Mouse (Mus musculus) midbrain, postnatal 0 days (tissue): ENCODE data around the gene Tor4a. TPM values are rescaled to one million over a fixed set of nuclear protein-coding genes. Genes with fewer than 3 reads are reported as not detected.

ENCODE experiments used
- ATAC-seq: fragments of 200-750 bp; cut with Nextera tagmentation; 2 replicates; pipeline ENCODE4 v1.8.0; 2017; ENCODE audit warnings: moderate number of reproducible peaks, mild to moderate bottlenecking, moderate TSS enrichment, moderate library complexity; ENCODE audit not compliant: low FRiP score
- DNase-seq: peaks from one replicate; pipeline ENCODE4 v3.0.0-alpha.2; 2015; ENCODE audit warnings: low spot score
- H3K27ac ChIP-seq: fragments of 300-500 bp; sonication (generic); 2 replicates; pipeline ENCODE4 v1.5.1; 2014; ENCODE audit warnings: low read depth, mild to moderate bottlenecking, low read length, mixed read lengths
- H3K27me3 ChIP-seq: fragments of 300-500 bp; sonication (generic); 2 replicates; pipeline ENCODE4 v1.6.1; 2014; ENCODE audit warnings: low read length, control low read depth, mixed read lengths; ENCODE audit not compliant: insufficient read depth
- H3K36me3 ChIP-seq: fragments of 300-500 bp; sonication (generic); 2 replicates; pipeline ENCODE4 v1.6.1; 2014; ENCODE audit warnings: low read length, control low read depth, mixed read lengths; ENCODE audit not compliant: insufficient read depth
- H3K4me1 ChIP-seq: fragments of 300-500 bp; sonication (generic); 2 replicates; pipeline ENCODE4 v1.6.1; 2014; ENCODE audit warnings: mild to moderate bottlenecking, control low read depth, antibody characterized with exemption, low read length, mixed read lengths; ENCODE audit not compliant: insufficient read depth
- H3K4me2 ChIP-seq: fragments of 300-500 bp; sonication (generic); 2 replicates; pipeline ENCODE4 v1.6.1; 2014; ENCODE audit warnings: low read depth, mild to moderate bottlenecking, low read length, mixed read lengths; ENCODE audit not compliant: poor library complexity, severe bottlenecking
- H3K4me3 ChIP-seq: fragments of 300-500 bp; sonication (generic); 2 replicates; pipeline ENCODE4 v1.5.1; 2014; ENCODE audit warnings: low read depth, mild to moderate bottlenecking, low read length, moderate library complexity
- H3K9ac ChIP-seq: fragments of 300-500 bp; sonication (generic); replicated peaks from 2 replicates; pipeline ENCODE4 v1.6.1; 2014; ENCODE audit warnings: mild to moderate bottlenecking, low read length, moderate library complexity, mixed read lengths; ENCODE audit not compliant: poor library complexity, severe bottlenecking
- H3K9me3 ChIP-seq: fragments of 300-500 bp; sonication (generic); 2 replicates; pipeline ENCODE4 v1.6.1; 2016; ENCODE audit warnings: low read length, control low read depth
- CTCF ChIP-seq: IDR thresholded peaks from 2 replicates; pipeline ENCODE4 v1.5.1; 2016; ENCODE audit warnings: antibody characterized with exemption, mild to moderate bottlenecking
- WGBS: fragments of 180-500 bp; shearing (Covaris S2); extraction: QIAGEN DNeasy Blood & Tissue Kit; methylation state at CpG from one replicate; pipeline ENCODE4 v1.1.7; 2014; 5-methylcytosine and 5-hydroxymethylcytosine counted together
- polyA plus RNA-seq: library from polyadenylated mRNA; unstranded; fragments of >200 nt; fragmentation: Nextera tagmentation; extraction: Ambion mirVana; gene quantifications from 2 replicates; pipeline ENCODE4 v1.2.1, GENCODE M21; 2015
- total RNA-seq: library from RNA; depleted of rRNA; stranded (reverse); fragments of >200 nt; gene quantifications from 2 replicates; pipeline ENCODE4 v1.2.3, GENCODE M21; 2014

Gene Tor4a
- total and polyA plus RNA-seq, 2 experiments from 2014 or later = 0.98 to 3.5 TPM

DNA sequence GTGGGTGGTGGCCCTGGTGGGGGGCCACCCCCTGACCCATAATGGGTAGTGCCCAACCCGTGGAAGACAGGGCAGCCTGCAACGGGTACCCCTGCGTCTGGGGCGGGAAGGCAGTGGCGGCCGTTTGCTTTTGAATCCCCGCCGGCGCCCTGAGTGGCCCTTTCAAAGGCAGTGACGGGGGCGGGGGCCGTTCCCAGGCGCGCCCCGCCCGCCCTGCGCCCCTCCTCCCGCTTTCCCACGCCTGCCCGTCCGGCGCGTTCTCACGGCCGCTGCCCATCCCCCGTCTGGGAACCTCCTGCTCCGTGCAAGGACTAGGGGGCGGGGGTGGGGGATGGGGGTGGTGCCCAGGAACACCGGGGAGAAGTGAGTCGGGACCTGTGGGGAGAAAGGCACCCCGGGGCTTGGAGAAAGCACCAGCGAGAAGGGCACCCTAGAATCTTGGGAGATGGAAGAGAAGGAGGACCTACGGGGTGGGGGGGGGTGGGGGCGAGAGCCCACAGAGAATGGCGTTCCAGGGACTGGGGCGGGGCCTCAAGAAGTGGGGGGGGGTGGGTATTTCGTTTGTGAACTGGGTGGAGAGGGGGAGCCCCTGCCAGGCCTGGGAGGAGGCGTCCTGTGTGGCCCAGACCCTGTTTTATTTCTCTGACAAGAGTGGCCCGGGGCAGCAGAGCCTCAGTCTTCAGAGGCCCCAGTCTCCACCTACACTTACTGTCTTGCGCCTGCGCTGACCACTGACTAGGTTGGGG, 28.6 kb downstream of the Tor4a start:
- Histone ChIP-seq H3K4me3 (peak overlapping the region; percentile 62), H3K36me3 (no peaks in the 10 kb centered on the region), H3K9me3 (no peaks in the 10 kb centered on the region), H3K9ac (peak overlapping the region; percentile 77), H3K27me3 (no peaks in the 10 kb centered on the region), H3K27ac (peak overlapping the region; percentile 52), H3K4me2 (peak overlapping the region; percentile 97), H3K4me1 (peaks cover 11% of the 10 kb centered on the region; the same call in 1 of the 2 replicates)
- DNase-seq = peak; percentile 75
- 1% methylated on average over 33 of the region's 41 CpGs for WGBS
- peak; percentile 72 for ATAC-seq
- no peak for TF ChIP-seq CTCF

DNA sequence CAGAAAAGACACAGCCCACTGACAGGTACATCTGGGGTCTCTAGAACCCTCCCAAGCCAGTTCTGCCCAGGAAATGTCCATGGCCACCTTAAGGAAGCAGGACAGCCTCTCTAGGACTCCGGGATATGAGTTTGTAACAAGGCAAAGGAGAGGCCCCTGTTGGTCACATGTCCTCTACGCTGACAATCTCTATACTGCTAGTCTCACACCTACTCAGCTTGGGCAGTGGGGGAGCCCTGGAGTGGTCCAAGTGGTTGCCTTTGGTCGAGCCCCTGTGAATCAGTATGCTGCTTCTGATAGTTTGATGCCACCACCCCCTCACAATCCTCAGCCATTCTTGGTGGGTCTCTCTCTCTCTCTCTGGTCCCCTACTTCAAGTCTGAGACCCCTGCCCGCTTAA, 29.2 kb downstream of the Tor4a start:
- Histone ChIP-seq H3K4me3 (peak overlapping the region; percentile 62), H3K4me1 (peaks cover 11% of the 10 kb centered on the region; the same call in 1 of the 2 replicates), H3K36me3 (no peaks in the 10 kb centered on the region), H3K4me2 (peak overlapping the region; percentile 97), H3K9me3 (no peaks in the 10 kb centered on the region), H3K9ac (peak overlapping the region; percentile 77), H3K27me3 (no peaks in the 10 kb centered on the region), H3K27ac (peak overlapping the region; percentile 52)
- DNase-seq = peak; percentile 28
- WGBS = 20% methylated on average over 4 of the region's 4 CpGs
- peak; percentile 24; the same call in 1 of the 2 replicates for TF ChIP-seq CTCF
- ATAC-seq = peak; percentile 50

DNA sequence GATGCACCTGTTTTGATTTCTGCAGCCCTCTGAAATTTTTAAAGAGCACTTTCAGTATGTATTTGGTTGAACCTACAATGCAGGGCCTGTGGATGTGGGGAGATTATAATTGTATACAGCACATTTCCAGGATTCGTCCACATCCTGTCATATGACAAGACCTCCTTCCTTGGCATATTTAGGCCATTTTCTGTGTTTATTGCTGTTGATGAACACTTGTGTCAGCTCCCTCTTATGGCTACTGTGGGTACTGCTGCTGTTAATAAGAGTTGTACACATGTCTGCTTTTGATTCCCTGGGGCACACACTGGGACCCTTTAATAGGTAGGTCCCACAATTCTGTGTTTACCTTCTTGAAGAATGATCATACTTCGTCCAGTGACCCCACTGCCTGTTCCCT, 39.0 kb downstream of the Tor4a start:
- Histone ChIP-seq H3K4me1 (no peaks in the 10 kb centered on the region), H3K9ac (no peak overlapping the region), H3K4me2 (no peak overlapping the region), H3K4me3 (no peak overlapping the region), H3K36me3 (no peaks in the 10 kb centered on the region), H3K27ac (no peak overlapping the region), H3K9me3 (no peaks in the 10 kb centered on the region), H3K27me3 (no peaks in the 10 kb centered on the region)
- WGBS = 41% methylated on average over 2 of the region's 2 CpGs
- ATAC-seq (no peak), DNase-seq (peak; percentile 83)
- TF ChIP-seq CTCF = peak; percentile 76

DNA sequence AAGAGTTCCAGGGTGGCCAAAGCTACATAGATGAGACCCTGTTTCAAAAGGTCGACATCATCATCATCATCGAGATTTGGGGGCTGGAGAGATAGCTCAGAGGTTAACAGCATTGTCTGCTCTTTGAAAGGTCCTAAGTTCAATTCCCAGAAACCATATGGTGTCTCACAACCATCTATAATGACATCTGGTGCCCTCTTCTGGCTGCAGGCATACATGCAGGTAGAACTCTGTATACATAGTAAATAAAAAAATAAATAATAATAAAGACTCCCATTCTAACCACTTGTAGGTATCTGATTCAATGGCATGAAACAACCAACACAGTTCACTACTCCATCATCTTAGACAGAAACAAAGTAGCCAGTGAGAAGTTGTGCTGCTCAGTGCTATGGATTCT, 39.7 kb downstream of the Tor4a start:
- no peaks in the 10 kb centered on the region for H3K4me1 ChIP-seq
- no peak overlapping the region for H3K9ac ChIP-seq
- H3K36me3 ChIP-seq = no peaks in the 10 kb centered on the region
- H3K4me3 ChIP-seq = no peak overlapping the region
- no peaks in the 10 kb centered on the region for H3K27me3 ChIP-seq
- no peak overlapping the region for H3K27ac ChIP-seq
- no peak for DNase-seq
- no peak for ATAC-seq
- 42% methylated on average over 2 of the region's 2 CpGs for WGBS
- TF ChIP-seq CTCF = peak; percentile 52
- no peak overlapping the region for H3K4me2 ChIP-seq
- no peaks in the 10 kb centered on the region for H3K9me3 ChIP-seq

DNA sequence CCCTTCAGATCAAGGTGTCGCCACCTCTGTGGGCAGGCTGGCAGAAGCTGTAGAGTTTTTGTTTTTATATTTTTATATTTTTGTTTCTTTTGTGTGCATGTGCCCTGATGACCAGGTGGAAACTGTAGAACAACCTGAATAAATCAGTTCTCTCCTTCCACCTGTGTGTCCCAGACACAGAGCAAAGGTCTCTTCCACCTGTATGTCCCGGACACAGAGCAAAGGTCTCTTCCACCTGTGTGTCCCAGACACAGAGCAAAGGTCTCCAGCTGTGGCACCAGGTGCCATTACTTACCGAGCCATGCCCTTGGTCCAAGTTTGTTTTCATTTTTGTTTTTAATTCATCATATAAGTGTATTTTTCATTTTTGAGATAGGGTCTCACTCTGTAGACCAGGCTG, 40.5 kb downstream of the Tor4a start:
- no peak overlapping the region for H3K9ac ChIP-seq
- H3K4me1 ChIP-seq = no peaks in the 10 kb centered on the region
- no peak overlapping the region for H3K27ac ChIP-seq
- ATAC-seq = no peak
- no peaks in the 10 kb centered on the region for H3K36me3 ChIP-seq
- 93% methylated on average over 3 of the region's 3 CpGs for WGBS
- no peak overlapping the region for H3K4me2 ChIP-seq
- no peaks in the 10 kb centered on the region for H3K9me3 ChIP-seq
- DNase-seq = no peak
- no peaks in the 10 kb centered on the region for H3K27me3 ChIP-seq
- TF ChIP-seq CTCF = no peak
- H3K4me3 ChIP-seq = no peak overlapping the region

DNA sequence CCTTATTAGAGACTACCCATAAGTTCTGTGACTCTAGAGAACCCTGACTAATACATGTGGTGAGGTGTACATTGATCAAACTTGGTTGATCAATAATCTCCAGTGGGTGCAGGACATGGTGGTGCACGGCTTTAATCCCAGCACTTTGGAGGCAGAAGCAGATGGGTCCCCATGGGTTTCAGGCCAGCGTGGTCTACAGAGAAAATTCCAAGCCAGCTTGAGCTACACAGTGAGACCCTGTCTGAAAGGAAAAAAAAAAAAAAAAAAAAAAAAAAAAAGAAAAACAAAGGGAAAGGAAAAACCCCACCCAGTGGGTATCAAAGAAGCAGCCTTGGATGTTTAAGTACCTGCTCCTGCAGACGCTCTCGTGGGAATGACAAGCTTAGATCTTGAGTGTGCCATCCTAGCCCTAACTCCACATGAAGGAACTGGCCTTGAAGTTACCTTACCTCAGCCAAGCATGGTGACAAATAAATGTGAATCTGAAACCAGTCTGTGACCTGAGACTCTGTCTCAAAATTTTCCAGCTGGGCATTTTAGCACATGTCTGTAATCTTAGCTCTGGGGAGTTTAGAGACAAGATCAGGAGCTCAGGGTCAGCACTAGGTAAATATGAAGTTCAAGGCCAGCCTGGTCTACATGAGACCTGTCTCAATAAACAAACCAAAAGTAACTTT, 45.3 kb downstream of the Tor4a start:
- H3K27me3 ChIP-seq = no peaks in the 10 kb centered on the region
- no peak for DNase-seq
- no peak for ATAC-seq
- 60% methylated on average over 4 of the region's 4 CpGs for WGBS
- H3K4me3 ChIP-seq = no peak overlapping the region
- H3K27ac ChIP-seq = no peak overlapping the region
- TF ChIP-seq CTCF = no peak
- H3K36me3 ChIP-seq = no peaks in the 10 kb centered on the region
- H3K9ac ChIP-seq = no peak overlapping the region
- H3K4me2 ChIP-seq = no peak overlapping the region
- H3K4me1 ChIP-seq = no peaks in the 10 kb centered on the region
- no peaks in the 10 kb centered on the region for H3K9me3 ChIP-seq
